Mouse (Mus musculus): ENCODE measurements around the gene Rgs5. TPM values are rescaled to one million over a fixed set of nuclear protein-coding genes. Genes with fewer than 3 reads are reported as not detected.

Rgs5 gene
- polyA plus RNA-seq, 1 experiment from 2014 or later, result 2.5 TPM

DNA sequence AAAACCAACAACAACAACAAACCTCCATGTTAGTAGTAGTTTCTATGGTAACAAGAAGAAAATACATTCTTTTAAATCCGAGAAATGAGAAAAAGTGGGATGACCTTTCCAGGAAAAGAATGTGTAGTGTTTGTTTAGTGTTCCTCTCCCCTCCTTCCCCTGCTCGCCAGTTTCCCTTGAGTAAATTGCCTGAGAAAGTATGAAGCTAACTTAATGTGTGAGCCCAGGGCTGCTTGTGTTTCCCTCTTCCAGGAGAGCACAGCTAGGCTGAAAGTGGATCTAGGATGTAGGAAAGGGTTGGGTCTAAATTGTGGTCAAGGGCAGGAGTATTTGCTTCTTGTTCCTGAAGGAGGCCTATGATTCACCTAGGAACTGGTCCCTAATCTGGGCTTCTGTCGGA, 38.2 kb downstream of the Rgs5 start:
- Histone ChIP-seq H3K27ac (replicated peaks; ENCODE audit: low read depth, low read length) (no peak overlapping the region), H3K4me3 (ENCODE audit: low read depth, low read length) (no peak overlapping the region)

GRCm38 (mm10) chr1:169695356-169695755, 40.1 kb downstream of the Rgs5 start:
- no peaks in the 10 kb centered on the region for H3K36me3 ChIP-seq (replicated peaks; ENCODE audit: control insufficient read depth, insufficient read depth, low read depth, low read length)
- no peak for ATAC-seq (replicated peaks; ENCODE audit: insufficient number of reproducible peaks, low FRiP score, low TSS enrichment, low read depth)
- DNase-seq (ENCODE audit: low spot score), result no peak
- H3K9me3 ChIP-seq (replicated peaks; ENCODE audit: control insufficient read depth, low read length), result no peaks in the 10 kb centered on the region
- H3K4me3 ChIP-seq (ENCODE audit: low read depth, low read length), result no peak overlapping the region
- H3K27ac ChIP-seq (replicated peaks; ENCODE audit: low read depth, low read length), result no peak overlapping the region
- H3K27me3 ChIP-seq (ENCODE audit: control insufficient read depth, insufficient read depth, low read length), result no peaks in the 10 kb centered on the region
- no peak overlapping the region for H3K4me2 ChIP-seq (ENCODE audit: low read depth, low read length)
- H3K9ac ChIP-seq (replicated peaks; ENCODE audit: low read length), result no peak overlapping the region
- H3K4me1 ChIP-seq (ENCODE audit: control insufficient read depth, insufficient read depth, low read length), result no peaks in the 10 kb centered on the region
- 85% methylated on average over 3 of the region's 3 CpGs for WGBS

More for the DNA sequence above, 38.2 kb downstream of the Rgs5 start:
- no peak overlapping the region for H3K4me2 ChIP-seq (ENCODE audit: low read depth, low read length)
- no peak overlapping the region for H3K9ac ChIP-seq (replicated peaks; ENCODE audit: low read length)
- H3K36me3 ChIP-seq (replicated peaks; ENCODE audit: control insufficient read depth, insufficient read depth, low read depth, low read length), result no peaks in the 10 kb centered on the region
- no peaks in the 10 kb centered on the region for H3K9me3 ChIP-seq (replicated peaks; ENCODE audit: control insufficient read depth, low read length)
- ATAC-seq (replicated peaks; ENCODE audit: insufficient number of reproducible peaks, low FRiP score, low TSS enrichment, low read depth), result no peak
- WGBS, result 53% methylated on average over 3 of the region's 3 CpGs
- H3K27me3 ChIP-seq (ENCODE audit: control insufficient read depth, insufficient read depth, low read length), result no peaks in the 10 kb centered on the region
- no peaks in the 10 kb centered on the region for H3K4me1 ChIP-seq (ENCODE audit: control insufficient read depth, insufficient read depth, low read length)
- no peak for DNase-seq (ENCODE audit: low spot score)

GRCm38 (mm10) chr1:169697236-169697635, 41.9 kb downstream of the Rgs5 start:
- Histone ChIP-seq H3K4me2 (ENCODE audit: low read depth, low read length) (no peak overlapping the region), H3K9me3 (replicated peaks; ENCODE audit: control insufficient read depth, low read length) (no peaks in the 10 kb centered on the region), H3K4me3 (ENCODE audit: low read depth, low read length) (no peak overlapping the region), H3K27me3 (ENCODE audit: control insufficient read depth, insufficient read depth, low read length) (no peaks in the 10 kb centered on the region), H3K4me1 (ENCODE audit: control insufficient read depth, insufficient read depth, low read length) (no peaks in the 10 kb centered on the region), H3K36me3 (replicated peaks; ENCODE audit: control insufficient read depth, insufficient read depth, low read depth, low read length) (no peaks in the 10 kb centered on the region), H3K27ac (replicated peaks; ENCODE audit: low read depth, low read length) (no peak overlapping the region), H3K9ac (replicated peaks; ENCODE audit: low read length) (no peak overlapping the region)
- DNase-seq (ENCODE audit: low spot score) (no peak), ATAC-seq (replicated peaks; ENCODE audit: insufficient number of reproducible peaks, low FRiP score, low TSS enrichment, low read depth) (no peak)
- whole genome bisulfite sequencing, result 86% methylated on average over 4 of the region's 4 CpGs

DNA sequence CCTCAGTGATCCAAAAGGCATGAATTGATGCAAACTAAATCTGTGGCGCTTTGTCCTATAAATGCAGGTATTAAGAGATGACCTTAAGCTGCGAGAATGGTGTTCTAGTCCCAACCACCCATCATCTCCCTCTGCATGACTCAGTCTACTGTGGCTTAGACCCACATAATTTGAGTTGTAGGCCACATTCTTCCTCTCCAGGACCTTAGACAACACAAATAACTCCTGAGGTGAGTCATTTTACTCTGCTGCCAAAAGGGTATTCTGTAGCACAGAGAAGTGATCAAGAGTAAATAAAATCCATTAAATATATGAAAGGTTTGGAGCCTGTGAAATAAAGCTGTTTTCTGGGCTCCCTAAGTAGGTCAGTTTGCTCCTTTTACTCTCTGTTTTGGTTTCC, 43.9 kb downstream of the Rgs5 start:
- Histone ChIP-seq H3K4me3 (ENCODE audit: low read depth, low read length) (no peak overlapping the region), H3K4me2 (ENCODE audit: low read depth, low read length) (no peak overlapping the region), H3K27ac (replicated peaks; ENCODE audit: low read depth, low read length) (no peak overlapping the region), H3K4me1 (ENCODE audit: control insufficient read depth, insufficient read depth, low read length) (no peaks in the 10 kb centered on the region), H3K9ac (replicated peaks; ENCODE audit: low read length) (no peak overlapping the region), H3K27me3 (ENCODE audit: control insufficient read depth, insufficient read depth, low read length) (no peaks in the 10 kb centered on the region), H3K36me3 (replicated peaks; ENCODE audit: control insufficient read depth, insufficient read depth, low read depth, low read length) (no peaks in the 10 kb centered on the region), H3K9me3 (replicated peaks; ENCODE audit: control insufficient read depth, low read length) (no peaks in the 10 kb centered on the region)
- 94% methylated on average over 2 of the region's 2 CpGs for WGBS
- no peak for ATAC-seq (replicated peaks; ENCODE audit: insufficient number of reproducible peaks, low FRiP score, low TSS enrichment, low read depth)
- no peak for DNase-seq (ENCODE audit: low spot score)

DNA sequence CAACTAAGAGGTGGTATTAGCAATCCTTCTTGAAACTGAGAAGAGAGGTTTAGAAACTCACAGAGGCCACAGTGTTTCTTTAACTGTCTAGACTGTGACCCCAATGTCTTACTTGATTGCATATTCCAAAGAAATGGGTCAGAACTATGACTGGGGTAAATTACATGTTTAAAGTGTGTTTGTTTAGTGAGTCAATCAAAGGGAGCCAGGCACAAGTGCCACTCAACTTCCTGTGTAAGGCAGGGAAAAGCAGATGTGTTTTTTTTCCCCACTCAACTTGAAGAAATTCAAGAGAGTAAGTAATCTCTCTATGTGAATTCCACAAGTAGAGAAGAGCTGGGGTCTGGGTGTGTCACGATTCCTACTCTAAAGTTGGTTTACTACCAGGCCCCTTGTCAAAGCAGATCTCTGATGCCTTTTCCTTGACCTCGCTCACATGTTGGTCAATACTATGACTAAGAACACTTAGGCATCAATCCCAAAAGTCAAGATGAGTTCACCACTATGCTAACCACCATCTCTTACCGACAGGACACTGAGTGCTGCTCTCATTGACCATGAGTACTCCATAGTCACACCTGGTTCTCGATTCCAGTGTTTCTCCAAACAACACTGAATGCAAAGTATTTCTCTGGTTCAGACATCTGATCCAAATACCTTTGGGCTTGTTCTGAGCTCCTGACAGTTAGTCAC, 49.2 kb downstream of the Rgs5 start:
- Histone ChIP-seq H3K27ac (replicated peaks; ENCODE audit: low read depth, low read length) (no peak overlapping the region), H3K4me3 (ENCODE audit: low read depth, low read length) (no peak overlapping the region), H3K4me1 (ENCODE audit: control insufficient read depth, insufficient read depth, low read length) (no peaks in the 10 kb centered on the region), H3K9ac (replicated peaks; ENCODE audit: low read length) (no peak overlapping the region), H3K9me3 (replicated peaks; ENCODE audit: control insufficient read depth, low read length) (no peaks in the 10 kb centered on the region), H3K27me3 (ENCODE audit: control insufficient read depth, insufficient read depth, low read length) (no peaks in the 10 kb centered on the region), H3K4me2 (ENCODE audit: low read depth, low read length) (no peak overlapping the region), H3K36me3 (replicated peaks; ENCODE audit: control insufficient read depth, insufficient read depth, low read depth, low read length) (no peaks in the 10 kb centered on the region)
- DNase-seq (ENCODE audit: low spot score), result no peak
- ATAC-seq (replicated peaks; ENCODE audit: insufficient number of reproducible peaks, low FRiP score, low TSS enrichment, low read depth), result no peak
- WGBS, result 88% methylated on average over 4 of the region's 4 CpGs

DNA sequence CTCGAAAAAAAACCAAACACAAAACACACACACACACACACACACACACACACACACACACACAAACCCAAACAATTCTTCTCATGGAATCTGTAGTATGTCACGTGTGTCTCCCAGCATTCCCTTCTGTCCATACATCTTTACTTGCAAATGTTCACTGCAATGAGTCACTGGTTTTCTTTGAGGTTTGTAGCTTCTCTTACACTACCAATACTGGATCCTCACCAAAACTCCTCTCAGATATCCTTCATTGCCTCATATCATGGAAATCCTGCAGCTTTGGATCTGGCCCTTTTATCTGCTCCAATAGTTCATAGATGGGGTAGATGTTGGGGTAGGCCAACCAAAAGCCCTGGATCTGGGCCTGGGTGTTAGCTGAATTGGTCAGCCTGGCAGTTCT, 66.5 kb downstream of the Rgs5 start:
- Histone ChIP-seq H3K27me3 (ENCODE audit: control insufficient read depth, insufficient read depth, low read length) (no peaks in the 10 kb centered on the region), H3K27ac (replicated peaks; ENCODE audit: low read depth, low read length) (no peak overlapping the region), H3K9ac (replicated peaks; ENCODE audit: low read length) (no peak overlapping the region), H3K36me3 (replicated peaks; ENCODE audit: control insufficient read depth, insufficient read depth, low read depth, low read length) (no peaks in the 10 kb centered on the region), H3K4me2 (ENCODE audit: low read depth, low read length) (no peak overlapping the region), H3K9me3 (replicated peaks; ENCODE audit: control insufficient read depth, low read length) (no peaks in the 10 kb centered on the region), H3K4me3 (ENCODE audit: low read depth, low read length) (no peak overlapping the region), H3K4me1 (ENCODE audit: control insufficient read depth, insufficient read depth, low read length) (no peaks in the 10 kb centered on the region)
- DNase-seq (ENCODE audit: low spot score) (no peak), ATAC-seq (replicated peaks; ENCODE audit: insufficient number of reproducible peaks, low FRiP score, low TSS enrichment, low read depth) (no peak)
- 73% methylated on average over 2 of the region's 2 CpGs for WGBS

DNA sequence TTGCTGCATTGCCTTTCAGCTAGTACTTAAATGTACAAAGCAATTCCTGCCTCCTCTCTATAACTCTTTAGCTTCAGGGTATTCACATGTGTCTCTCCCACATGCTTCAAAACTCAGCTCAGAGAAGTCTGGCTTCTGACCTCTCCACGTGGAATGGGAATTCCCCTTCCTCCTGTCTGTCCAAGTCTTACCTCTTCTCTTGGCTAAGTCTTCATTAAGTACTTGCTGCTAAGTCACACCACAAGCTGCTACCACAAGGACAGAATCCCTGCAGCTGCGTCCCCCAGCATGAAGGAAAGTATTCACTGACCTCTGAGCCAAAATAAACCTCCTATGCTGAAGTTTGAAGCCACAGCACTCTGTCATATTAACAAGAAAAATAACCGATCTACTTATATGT, 71.0 kb downstream of the Rgs5 start:
- no peak overlapping the region for H3K4me2 ChIP-seq (ENCODE audit: low read depth, low read length)
- 72% methylated on average over 3 of the region's 3 CpGs for WGBS
- H3K9ac ChIP-seq (replicated peaks; ENCODE audit: low read length), result no peak overlapping the region
- no peaks in the 10 kb centered on the region for H3K36me3 ChIP-seq (replicated peaks; ENCODE audit: control insufficient read depth, insufficient read depth, low read depth, low read length)
- DNase-seq (ENCODE audit: low spot score) (no peak), ATAC-seq (replicated peaks; ENCODE audit: insufficient number of reproducible peaks, low FRiP score, low TSS enrichment, low read depth) (no peak)
- H3K4me3 ChIP-seq (ENCODE audit: low read depth, low read length), result no peak overlapping the region
- H3K9me3 ChIP-seq (replicated peaks; ENCODE audit: control insufficient read depth, low read length), result no peaks in the 10 kb centered on the region
- no peak overlapping the region for H3K27ac ChIP-seq (replicated peaks; ENCODE audit: low read depth, low read length)
- H3K27me3 ChIP-seq (ENCODE audit: control insufficient read depth, insufficient read depth, low read length), result no peaks in the 10 kb centered on the region
- no peaks in the 10 kb centered on the region for H3K4me1 ChIP-seq (ENCODE audit: control insufficient read depth, insufficient read depth, low read length)

DNA sequence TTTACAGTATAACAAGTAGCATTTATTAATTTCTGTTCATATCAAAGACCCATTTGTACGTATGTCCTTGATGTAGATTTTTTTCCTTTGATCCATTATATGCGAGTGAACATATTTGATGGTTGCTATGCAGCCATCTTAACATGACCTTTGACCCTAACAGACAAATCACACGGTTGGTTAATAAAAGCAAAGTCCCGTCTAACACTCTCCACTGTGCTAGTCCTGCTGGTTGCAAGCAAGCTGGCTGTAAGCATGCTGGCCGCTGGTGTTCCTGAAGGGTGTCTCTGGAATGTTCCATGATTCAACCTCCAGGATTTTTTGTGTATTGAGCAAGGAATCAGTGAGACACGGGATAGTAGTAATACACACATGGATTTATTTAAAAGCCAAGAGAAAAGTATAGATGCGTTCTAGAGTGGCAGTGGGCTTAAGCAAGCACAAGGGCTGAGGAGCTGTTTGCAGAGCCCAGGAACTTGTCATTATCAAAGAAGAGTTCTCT, 75.3 kb downstream of the Rgs5 start:
- ATAC-seq (replicated peaks; ENCODE audit: insufficient number of reproducible peaks, low FRiP score, low TSS enrichment, low read depth) (no peak), DNase-seq (ENCODE audit: low spot score) (no peak)
- 76% methylated on average over 7 of the region's 7 CpGs for WGBS
- H3K4me1 ChIP-seq (ENCODE audit: control insufficient read depth, insufficient read depth, low read length), result no peaks in the 10 kb centered on the region
- no peaks in the 10 kb centered on the region for H3K36me3 ChIP-seq (replicated peaks; ENCODE audit: control insufficient read depth, insufficient read depth, low read depth, low read length)
- no peak overlapping the region for H3K27ac ChIP-seq (replicated peaks; ENCODE audit: low read depth, low read length)
- H3K9me3 ChIP-seq (replicated peaks; ENCODE audit: control insufficient read depth, low read length), result no peaks in the 10 kb centered on the region
- no peak overlapping the region for H3K9ac ChIP-seq (replicated peaks; ENCODE audit: low read length)
- H3K4me2 ChIP-seq (ENCODE audit: low read depth, low read length), result no peak overlapping the region
- no peaks in the 10 kb centered on the region for H3K27me3 ChIP-seq (ENCODE audit: control insufficient read depth, insufficient read depth, low read length)
- H3K4me3 ChIP-seq (ENCODE audit: low read depth, low read length), result no peak overlapping the region

Data from embryonic facial prominence, embryonic 11.5 days (tissue).